Mouse (Mus musculus) lung, adult 2 months (tissue): ENCODE measurements around the gene Syt8.

Experiments
- CTCF ChIP-seq: fragments of 200-500 bp; IDR thresholded peaks from 2 replicates; pipeline ENCODE4 v1.5.1; 2011; ENCODE audit warnings: mild to moderate bottlenecking, low read length, control low read depth; ENCODE audit not compliant: insufficient read depth
- POLR2A ChIP-seq: fragments of 200-500 bp; IDR thresholded peaks from 2 replicates; pipeline ENCODE4 v1.6.1; 2011; ENCODE audit warnings: low read depth, mild to moderate bottlenecking, control low read depth, low read length, borderline replicate concordance; ENCODE audit errors: extremely low read depth

DNA sequence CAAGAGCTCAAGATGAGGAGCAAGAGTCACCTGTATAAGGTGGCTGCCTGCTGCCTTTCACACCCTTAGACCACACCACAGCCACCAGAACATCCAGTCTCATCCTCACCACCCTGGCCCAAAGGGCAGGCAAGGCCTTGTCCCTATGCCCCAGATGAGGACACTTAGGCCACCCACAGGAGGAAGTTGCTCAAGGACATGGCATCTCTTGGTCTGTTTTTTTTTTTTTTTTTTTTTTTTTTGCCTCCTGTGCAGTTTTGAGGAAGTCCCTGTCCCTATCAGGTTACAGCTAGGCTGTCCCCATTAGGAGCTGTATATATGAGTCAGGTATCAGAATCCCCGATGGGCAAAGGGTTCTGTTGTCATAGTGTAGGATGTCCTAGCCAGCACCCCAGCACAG, 35.4 kb upstream of the Syt8 start:
- TF ChIP-seq POLR2A (no peak), CTCF (no peak)
